ENCODE assay signal across 23 mouse cellular contexts in the genomic region with DNA sequence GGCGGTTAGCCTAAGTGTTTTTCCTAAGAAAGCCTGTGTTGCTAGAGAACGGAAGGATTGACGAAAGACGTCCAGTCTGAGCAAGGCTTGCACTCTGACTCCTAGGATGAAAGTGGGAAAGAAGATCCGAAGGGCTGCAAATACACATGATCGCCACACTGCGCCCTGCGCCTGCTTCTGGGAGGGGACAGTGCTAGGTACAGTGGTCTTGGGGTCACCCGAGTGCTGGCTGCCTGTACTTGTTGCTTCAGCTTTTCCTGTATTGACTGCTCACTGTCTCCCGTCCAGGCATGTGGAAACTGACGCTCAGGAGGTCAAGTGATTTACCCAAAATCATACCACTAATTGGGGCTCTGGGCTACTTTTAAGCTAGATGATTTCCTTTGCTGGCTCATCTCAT.
DNase-seq lines count a peak whose midpoint lies in the region; ATAC-seq and TF ChIP-seq lines count a peak whose summit lies in the region.
"Had no signal": no experiment of that assay in that cellular context is flagged by ENCODE, and none has a peak within 500 bp of the region (broad histone marks: within the 10 kb centered on the region; RNA-seq: fewer than 3 reads in every experiment).

No protein-coding gene starts in this region.

- peak; percentile 60 for DNase-seq in heart, adult 11 months
- DNase-seq in heart, postnatal 4 days = no peak
- peak; percentile 57 for DNase-seq in forebrain, embryonic 11.5 days (ENCODE audit: low spot score)
- no peak for DNase-seq in lung, postnatal 0 days (ENCODE audit: low spot score)
- no peak for DNase-seq in cerebellum, adult 8-10 months
- DNase-seq in lung, postnatal 36 days = no peak
- DNase-seq: adrenal gland, postnatal 14 days; cerebellum, postnatal 10 days; kidney, adult 11 months; layer of hippocampus, adult 9-11 months; left cerebral cortex, postnatal 4 days; liver, postnatal 0 days; lung, postnatal 10 days; right cerebral cortex, adult 18-20 months; right cerebral cortex, postnatal 4 days; thymus, postnatal 14 days had no signal

- no peaks in the 10 kb centered on the region for H3K9me3 ChIP-seq in forebrain, embryonic 11.5 days (ENCODE audit: control insufficient read depth, low read length)
- no peaks in the 10 kb centered on the region for H3K9me3 ChIP-seq in forebrain, embryonic 15.5 days
- H3K9me3 ChIP-seq in midbrain, embryonic 15.5 days = no peaks in the 10 kb centered on the region
- no peaks in the 10 kb centered on the region for H3K9me3 ChIP-seq in lung, postnatal 0 days (ENCODE audit: low read length)
- H3K9me3 ChIP-seq: embryonic facial prominence, embryonic 12.5 days; heart, embryonic 10.5 days had no signal

- no peak overlapping the region for H3K4me2 ChIP-seq in forebrain, embryonic 11.5 days (ENCODE audit: low read depth, low read length, severe bottlenecking)
- H3K4me2 ChIP-seq in forebrain, embryonic 15.5 days (replicated peaks) = no peak overlapping the region
- no peak overlapping the region for H3K4me2 ChIP-seq in midbrain, embryonic 15.5 days
- no peak overlapping the region for H3K4me2 ChIP-seq in lung, postnatal 0 days (replicated peaks; ENCODE audit: low read depth, low read length)
- H3K4me2 ChIP-seq: embryonic facial prominence, embryonic 12.5 days; liver, embryonic 11.5 days had no signal

- no peak overlapping the region for H3K9ac ChIP-seq in forebrain, embryonic 11.5 days (ENCODE audit: low read length)
- no peak overlapping the region for H3K9ac ChIP-seq in forebrain, embryonic 15.5 days (replicated peaks)
- no peak overlapping the region for H3K9ac ChIP-seq in midbrain, embryonic 15.5 days
- H3K9ac ChIP-seq in lung, postnatal 0 days (replicated peaks; ENCODE audit: low read depth) = no peak overlapping the region
- H3K9ac ChIP-seq: embryonic facial prominence, embryonic 12.5 days; liver, postnatal 0 days had no signal

- TF ChIP-seq CTCF in lung, postnatal 0 days (IDR thresholded peaks at IDR 0.05) = no peak

- peak; percentile 68 for ATAC-seq in forebrain, embryonic 11.5 days (replicated peaks; ENCODE audit: low FRiP score)
- peak; percentile 47; the same call in 1 of the 2 replicates for ATAC-seq in forebrain, embryonic 15.5 days (replicated peaks)
- peak; percentile 51 for ATAC-seq in midbrain, embryonic 15.5 days (replicated peaks)
- no peak for ATAC-seq in lung, postnatal 0 days
- ATAC-seq: CD4-positive, CD25-positive, alpha-beta regulatory T cell, adult 4 months; liver, postnatal 0 days had no signal

- H3K27me3 ChIP-seq in forebrain, embryonic 11.5 days (ENCODE audit: control insufficient read depth, insufficient read depth, low read length) = no peaks in the 10 kb centered on the region
- no peaks in the 10 kb centered on the region for H3K27me3 ChIP-seq in forebrain, embryonic 15.5 days
- no peaks in the 10 kb centered on the region for H3K27me3 ChIP-seq in midbrain, embryonic 15.5 days (replicated peaks)
- no peaks in the 10 kb centered on the region for H3K27me3 ChIP-seq in lung, postnatal 0 days (replicated peaks; ENCODE audit: insufficient read depth, low read length)
- H3K27me3 ChIP-seq: embryonic facial prominence, embryonic 12.5 days had no signal

- no peaks in the 10 kb centered on the region for H3K36me3 ChIP-seq in forebrain, embryonic 11.5 days (ENCODE audit: control insufficient read depth, insufficient read depth, low read length)
- H3K36me3 ChIP-seq in forebrain, embryonic 15.5 days = no peaks in the 10 kb centered on the region
- H3K36me3 ChIP-seq in midbrain, embryonic 15.5 days (replicated peaks) = no peaks in the 10 kb centered on the region
- no peaks in the 10 kb centered on the region for H3K36me3 ChIP-seq in lung, postnatal 0 days (ENCODE audit: insufficient read depth, low read length)
- H3K36me3 ChIP-seq: embryonic facial prominence, embryonic 12.5 days; heart, embryonic 10.5 days had no signal

- H3K4me3 ChIP-seq in forebrain, embryonic 11.5 days (ENCODE audit: low read depth, low read length) = no peak overlapping the region
- no peak overlapping the region for H3K4me3 ChIP-seq in forebrain, embryonic 15.5 days
- no peak overlapping the region for H3K4me3 ChIP-seq in midbrain, embryonic 15.5 days
- H3K4me3 ChIP-seq in lung, postnatal 0 days (ENCODE audit: low read depth, low read length) = no peak overlapping the region
- H3K4me3 ChIP-seq: embryonic facial prominence, embryonic 12.5 days; heart, embryonic 10.5 days; left cerebral cortex, adult 2 months had no signal

- TF ChIP-seq EP300 in lung, postnatal 0 days (IDR thresholded peaks at IDR 0.05) = no peak

- WGBS in forebrain, embryonic 11.5 days = 49% methylated on average over 11 of the region's 11 CpGs
- 35% methylated on average over 11 of the region's 11 CpGs for WGBS in forebrain, embryonic 15.5 days
- 58% methylated on average over 11 of the region's 11 CpGs for WGBS in midbrain, embryonic 15.5 days
- 82% methylated on average over 11 of the region's 11 CpGs for WGBS in lung, postnatal 0 days

- peaks cover 8% of the 10 kb centered on the region; the same call in 1 of the 2 replicates for H3K4me1 ChIP-seq in forebrain, embryonic 11.5 days (replicated peaks; ENCODE audit: control insufficient read depth, insufficient read depth, low read length)
- peaks cover 37% of the 10 kb centered on the region for H3K4me1 ChIP-seq in forebrain, embryonic 15.5 days
- peaks cover 16% of the 10 kb centered on the region for H3K4me1 ChIP-seq in midbrain, embryonic 15.5 days
- H3K4me1 ChIP-seq in lung, postnatal 0 days (ENCODE audit: insufficient read depth, low read depth, low read length) = no peaks in the 10 kb centered on the region
- H3K4me1 ChIP-seq: heart, embryonic 10.5 days had no signal

- no peak overlapping the region for H3K27ac ChIP-seq in forebrain, embryonic 11.5 days (ENCODE audit: low read depth, low read length)
- peak overlapping the region; percentile 48 for H3K27ac ChIP-seq in forebrain, embryonic 15.5 days (replicated peaks)
- no peak overlapping the region for H3K27ac ChIP-seq in midbrain, embryonic 15.5 days
- H3K27ac ChIP-seq in lung, postnatal 0 days (ENCODE audit: low read length) = no peak overlapping the region
- H3K27ac ChIP-seq: embryonic facial prominence, embryonic 12.5 days; heart, embryonic 10.5 days; left cerebral cortex, adult 2 months had no signal

Comparison
In these comparisons a context has a peak if more than half of its experiments do, and no peak if none do; other contexts are left out.
1. DNase-seq: peak in heart, adult 11 months (single experiment) and forebrain, embryonic 11.5 days (single experiment); none in heart, postnatal 4 days (single experiment), lung, postnatal 0 days (single experiment), cerebellum, adult 8-10 months (single experiment) and lung, postnatal 36 days (single experiment).